In the genomic region with DNA sequence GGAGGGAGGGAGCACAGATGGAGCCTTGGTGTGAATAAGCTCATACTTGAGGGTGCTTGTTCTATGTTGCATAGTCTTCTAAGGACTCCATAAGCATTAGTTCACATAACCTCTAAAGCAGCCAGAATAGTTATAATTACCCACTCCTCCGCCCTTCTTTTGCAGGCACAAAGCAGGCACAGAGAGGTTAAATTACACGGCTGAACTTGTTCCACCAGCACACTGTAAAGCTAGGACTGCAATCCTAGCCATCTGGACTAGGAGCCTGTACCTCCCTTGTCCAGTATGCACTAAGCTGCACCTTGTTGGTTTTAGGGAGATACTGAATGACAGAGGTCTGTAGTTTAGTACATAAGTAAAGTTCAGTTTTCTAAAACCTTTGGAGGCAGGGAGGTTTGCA, we compare ENCODE assay signal across 19 mouse cellular contexts.
A peak's percentile ranks its signal among the peaks of the same experiment; 100 is the strongest.
DNase-seq lines count a peak whose midpoint lies in the region; ATAC-seq and TF ChIP-seq lines count a peak whose summit lies in the region.
"Had no signal": no experiment of that assay in that cellular context is flagged by ENCODE, and none has a peak within 500 bp of the region (broad histone marks: within the 10 kb centered on the region; RNA-seq: fewer than 3 reads in every experiment).

No protein-coding gene starts in this region.

- no peaks in the 10 kb centered on the region for H3K27me3 ChIP-seq in embryonic facial prominence, embryonic 10.5 days (replicated peaks; ENCODE audit: low read depth, poor library complexity, severe bottlenecking)
- no peaks in the 10 kb centered on the region for H3K27me3 ChIP-seq in embryonic facial prominence, embryonic 11.5 days (ENCODE audit: control insufficient read depth, insufficient read depth, low read length)
- H3K27me3 ChIP-seq in embryonic facial prominence, embryonic 13.5 days, result no peaks in the 10 kb centered on the region
- no peaks in the 10 kb centered on the region for H3K27me3 ChIP-seq in embryonic facial prominence, embryonic 15.5 days
- H3K27me3 ChIP-seq in intestine, postnatal 0 days (replicated peaks; ENCODE audit: control insufficient read depth, insufficient read depth, low read length), result no peaks in the 10 kb centered on the region
- H3K27me3 ChIP-seq: forebrain, embryonic 13.5 days had no signal

- H3K9ac ChIP-seq in embryonic facial prominence, embryonic 11.5 days (replicated peaks; ENCODE audit: low read length), result no peak overlapping the region
- H3K9ac ChIP-seq in embryonic facial prominence, embryonic 13.5 days, result no peak overlapping the region
- H3K9ac ChIP-seq in embryonic facial prominence, embryonic 15.5 days, result no peak overlapping the region
- H3K9ac ChIP-seq in intestine, postnatal 0 days (ENCODE audit: low read depth, low read length), result no peak overlapping the region
- H3K9ac ChIP-seq: forebrain, embryonic 13.5 days; forebrain, postnatal 0 days had no signal

- no peak for DNase-seq in embryonic facial prominence, embryonic 10.5 days (ENCODE audit: low spot score)
- DNase-seq in embryonic facial prominence, embryonic 11.5 days (ENCODE audit: low spot score), result no peak
- DNase-seq in lung, adult 18-20 months, result no peak
- DNase-seq: adrenal gland, adult 2 months; adrenal gland, postnatal 10 days; adrenal gland, postnatal 25 days; cerebellum, adult 11 months; cerebellum, adult 18-20 months; cerebellum, adult 8-10 months; cerebellum, adult 9-11 months; cerebellum, postnatal 14 days; cerebellum, postnatal 36 days; embryo, embryonic 11 days; forebrain, postnatal 0 days had no signal

- ATAC-seq in embryonic facial prominence, embryonic 11.5 days (replicated peaks; ENCODE audit: insufficient number of reproducible peaks, low FRiP score, low TSS enrichment, low read depth), result peak; percentile 61; the same call in 1 of the 2 replicates
- no peak for ATAC-seq in embryonic facial prominence, embryonic 13.5 days (ENCODE audit: insufficient number of reproducible peaks, insufficient read depth, low FRiP score, low TSS enrichment, low read depth)
- ATAC-seq in embryonic facial prominence, embryonic 15.5 days (ENCODE audit: insufficient number of reproducible peaks, low FRiP score, low TSS enrichment, low read depth), result peak; percentile 15; the same call in 1 of the 2 replicates
- no peak for ATAC-seq in erythroblast, adult 5-6 weeks (replicated peaks; ENCODE audit: low FRiP score, poor library complexity, severe bottlenecking)
- no peak for ATAC-seq in intestine, postnatal 0 days
- ATAC-seq: forebrain, embryonic 13.5 days; forebrain, postnatal 0 days had no signal

- peaks cover 31% of the 10 kb centered on the region for H3K4me1 ChIP-seq in embryonic facial prominence, embryonic 10.5 days
- 0 out of 2 replicates have a peak, but pooled peaks cover 2% of the 10 kb centered on the region for H3K4me1 ChIP-seq in embryonic facial prominence, embryonic 11.5 days (ENCODE audit: control insufficient read depth, insufficient read depth, low read length)
- H3K4me1 ChIP-seq in embryonic facial prominence, embryonic 13.5 days, result peaks cover 50% of the 10 kb centered on the region
- H3K4me1 ChIP-seq in embryonic facial prominence, embryonic 15.5 days, result peaks cover 37% of the 10 kb centered on the region
- no peaks in the 10 kb centered on the region for H3K4me1 ChIP-seq in intestine, postnatal 0 days (replicated peaks; ENCODE audit: control insufficient read depth, insufficient read depth, low read length)
- H3K4me1 ChIP-seq: forebrain, embryonic 13.5 days had no signal

- H3K36me3 ChIP-seq in embryonic facial prominence, embryonic 10.5 days (replicated peaks), result no peaks in the 10 kb centered on the region
- H3K36me3 ChIP-seq in embryonic facial prominence, embryonic 11.5 days (replicated peaks; ENCODE audit: control insufficient read depth, insufficient read depth, low read depth, low read length), result no peaks in the 10 kb centered on the region
- no peaks in the 10 kb centered on the region for H3K36me3 ChIP-seq in embryonic facial prominence, embryonic 13.5 days
- H3K36me3 ChIP-seq in embryonic facial prominence, embryonic 15.5 days, result no peaks in the 10 kb centered on the region
- no peaks in the 10 kb centered on the region for H3K36me3 ChIP-seq in intestine, postnatal 0 days (ENCODE audit: control insufficient read depth, insufficient read depth)

- no peak overlapping the region for H3K4me3 ChIP-seq in embryonic facial prominence, embryonic 10.5 days
- H3K4me3 ChIP-seq in embryonic facial prominence, embryonic 11.5 days (ENCODE audit: low read depth, low read length), result no peak overlapping the region
- no peak overlapping the region for H3K4me3 ChIP-seq in embryonic facial prominence, embryonic 13.5 days
- H3K4me3 ChIP-seq in embryonic facial prominence, embryonic 15.5 days (replicated peaks), result no peak overlapping the region
- no peak overlapping the region for H3K4me3 ChIP-seq in intestine, postnatal 0 days (ENCODE audit: low read depth, low read length)
- H3K4me3 ChIP-seq: forebrain, embryonic 13.5 days had no signal

- no peak overlapping the region for H3K4me2 ChIP-seq in embryonic facial prominence, embryonic 11.5 days (ENCODE audit: low read depth, low read length)
- H3K4me2 ChIP-seq in embryonic facial prominence, embryonic 13.5 days, result no peak overlapping the region
- H3K4me2 ChIP-seq in embryonic facial prominence, embryonic 15.5 days (replicated peaks), result no peak overlapping the region
- H3K4me2 ChIP-seq in intestine, postnatal 0 days (replicated peaks; ENCODE audit: low read depth), result no peak overlapping the region
- H3K4me2 ChIP-seq: forebrain, embryonic 13.5 days had no signal

- TF ChIP-seq CTCF in intestine, postnatal 0 days (IDR thresholded peaks at IDR 0.05; ENCODE audit: low read depth), result no peak

- 64% methylated on average over 2 of the region's 2 CpGs for WGBS in embryonic facial prominence, embryonic 10.5 days
- WGBS in embryonic facial prominence, embryonic 11.5 days, result 45% methylated on average over 2 of the region's 2 CpGs
- WGBS in embryonic facial prominence, embryonic 13.5 days, result 19% methylated on average over 2 of the region's 2 CpGs
- WGBS in embryonic facial prominence, embryonic 15.5 days, result 35% methylated on average over 2 of the region's 2 CpGs
- 68% methylated on average over 2 of the region's 2 CpGs for WGBS in intestine, postnatal 0 days

- 0 out of 2 replicates have a peak overlapping the region, but pooled peaks have one; percentile 14 for H3K27ac ChIP-seq in embryonic facial prominence, embryonic 10.5 days (replicated peaks)
- no peak overlapping the region for H3K27ac ChIP-seq in embryonic facial prominence, embryonic 11.5 days (replicated peaks; ENCODE audit: low read depth, low read length)
- H3K27ac ChIP-seq in embryonic facial prominence, embryonic 13.5 days, result peak overlapping the region; percentile 48; the same call in 1 of the 2 replicates
- peak overlapping the region; percentile 22; the same call in 1 of the 2 replicates for H3K27ac ChIP-seq in embryonic facial prominence, embryonic 15.5 days (replicated peaks)
- no peak overlapping the region for H3K27ac ChIP-seq in intestine, postnatal 0 days (ENCODE audit: low read depth, low read length)
- H3K27ac ChIP-seq: forebrain, embryonic 13.5 days had no signal

- H3K9me3 ChIP-seq in embryonic facial prominence, embryonic 10.5 days, result no peaks in the 10 kb centered on the region
- no peaks in the 10 kb centered on the region for H3K9me3 ChIP-seq in embryonic facial prominence, embryonic 11.5 days (replicated peaks; ENCODE audit: control insufficient read depth, low read length)
- no peaks in the 10 kb centered on the region for H3K9me3 ChIP-seq in embryonic facial prominence, embryonic 13.5 days
- no peaks in the 10 kb centered on the region for H3K9me3 ChIP-seq in embryonic facial prominence, embryonic 15.5 days (replicated peaks)
- H3K9me3 ChIP-seq in intestine, postnatal 0 days (ENCODE audit: control insufficient read depth), result no peaks in the 10 kb centered on the region
- H3K9me3 ChIP-seq: forebrain, embryonic 13.5 days had no signal

Comparison
In these comparisons a context has a peak if more than half of its experiments do, and no peak if none do; other contexts are left out.
1. H3K27ac ChIP-seq: peak in embryonic facial prominence, embryonic 10.5 days (single experiment), embryonic facial prominence, embryonic 13.5 days (single experiment) and embryonic facial prominence, embryonic 15.5 days (single experiment); none in embryonic facial prominence, embryonic 11.5 days (single experiment) and intestine, postnatal 0 days (single experiment).
2. ATAC-seq: peak in embryonic facial prominence, embryonic 11.5 days (single experiment) and embryonic facial prominence, embryonic 15.5 days (single experiment); none in embryonic facial prominence, embryonic 13.5 days (single experiment), erythroblast, adult 5-6 weeks (single experiment) and intestine, postnatal 0 days (single experiment).